Mouse (Mus musculus) bone marrow, adult 2 months (tissue): Measurements from ENCODE around the gene Rabgap1. TPM values are rescaled to one million over a fixed set of nuclear protein-coding genes. Genes with fewer than 3 reads are reported as not detected.

Source experiments
- H3K27ac ChIP-seq: fragments of 200-500 bp; 2 replicates; pipeline ENCODE4 v1.5.1; 2012; ENCODE audit warnings: low read depth, mild to moderate bottlenecking, control low read depth, inconsistent platforms, low read length; ENCODE audit not compliant: control insufficient read depth, poor library complexity, insufficient read depth
- H3K4me1 ChIP-seq: fragments of 200-500 bp; 2 replicates; pipeline ENCODE4 v1.6.1; 2011; ENCODE audit warnings: low read length; ENCODE audit not compliant: control insufficient read depth, insufficient read depth
- H3K4me3 ChIP-seq: fragments of 200-500 bp; replicated peaks from 2 replicates; pipeline ENCODE3; 2011; ENCODE audit warnings: mild to moderate bottlenecking, low read depth, low read length, control low read depth; ENCODE audit not compliant: control insufficient read depth
- CTCF ChIP-seq: fragments of 200-500 bp; IDR thresholded peaks from 2 replicates; pipeline ENCODE4 v1.5.1; 2011; ENCODE audit warnings: low read length, control low read depth; ENCODE audit not compliant: control insufficient read depth, insufficient read depth
- POLR2A ChIP-seq: fragments of 200-500 bp; IDR thresholded peaks from 2 replicates; pipeline ENCODE4 v1.6.1; 2011; ENCODE audit warnings: low read depth, mild to moderate bottlenecking, control low read depth, low read length, borderline replicate concordance; ENCODE audit not compliant: control insufficient read depth
- WGBS: fragments of 180-500 bp; shearing (Covaris S2); methylation state at CpG from one replicate; pipeline ENCODE4 v1.1.7; 2018; 5-methylcytosine and 5-hydroxymethylcytosine counted together
- polyA plus RNA-seq: library from polyadenylated mRNA; stranded (reverse); fragments of >200 nt; gene quantifications from 2 replicates; pipeline ENCODE4 v1.2.4, GENCODE M21; 2011; ENCODE audit warnings: low replicate concordance; ENCODE audit not compliant: missing spikeins, insufficient read depth, insufficient read length

The Rabgap1 gene
- 11.2 and 18.0 TPM in 2 replicates for polyA plus RNA-seq

- Histone ChIP-seq H3K4me1 (no peaks in the 10 kb centered on the region; the same call in 1 of the 2 replicates), H3K27ac (peak within 1 kb of the TSS; percentile 60), H3K4me3 (peak within 1 kb of the TSS; percentile 92)
- TF ChIP-seq CTCF, result no peak
- TF ChIP-seq POLR2A, result no peak; the same call in 1 of the 2 replicates
- WGBS, result under 1% methylated on average over 51 of the region's 51 CpGs
Observed at GRCm38 (mm10) chr2:37442611-37443591, at the start of gene Rabgap1, which contains the start of the genes Zbtb26 and Zbtb6. Gene Rabgap1, plus strand, starts transcription at chr2:37443279. Gene Zbtb26, minus strand, starts transcription at chr2:37443135. Gene Zbtb6, minus strand, starts transcription at chr2:37443171.

GRCm38 (mm10) chr2:37395539-37395938, 47.5 kb upstream of the Rabgap1 start:
- Histone ChIP-seq H3K4me3 (no peak overlapping the region), H3K27ac (no peak overlapping the region), H3K4me1 (no peaks in the 10 kb centered on the region)
- 9% methylated on average over 1 of the region's 1 CpGs for WGBS
- TF ChIP-seq POLR2A (no peak), CTCF (no peak)

GRCm38 (mm10) chr2:37421903-37422302, 21.2 kb upstream of the Rabgap1 start:
- H3K4me3 ChIP-seq, result peak overlapping the region; percentile 61
- WGBS, result 7% methylated on average over 3 of the region's 3 CpGs
- no peaks in the 10 kb centered on the region for H3K4me1 ChIP-seq
- TF ChIP-seq POLR2A (no peak), CTCF (no peak)
- peak overlapping the region; percentile 92; the same call in 1 of the 2 replicates for H3K27ac ChIP-seq

- no peak; the same call in 1 of the 2 replicates for TF ChIP-seq CTCF
- TF ChIP-seq POLR2A, result peak; percentile 93
- WGBS, result under 1% methylated on average over 74 of the region's 75 CpGs
Observed at GRCm38 (mm10) chr2:37422306-37423304, 20.5 kb upstream of the Rabgap1 start, which contains the start of gene Rc3h2. Gene Rc3h2, minus strand, starts transcription at chr2:37422903.

GRCm38 (mm10) chr2:37423671-37424070, 19.4 kb upstream of the Rabgap1 start:
- no peaks in the 10 kb centered on the region for H3K4me1 ChIP-seq
- H3K4me3 ChIP-seq, result no peak overlapping the region
- TF ChIP-seq CTCF (no peak), POLR2A (no peak)
- WGBS, result 26% methylated on average over 3 of the region's 3 CpGs
- no peak overlapping the region for H3K27ac ChIP-seq

More at GRCm38 (mm10) chr2:37422306-37423304, 20.5 kb upstream of the Rabgap1 start, which contains the start of gene Rc3h2:
- no peaks in the 10 kb centered on the region for H3K4me1 ChIP-seq
- peak within 1 kb of the TSS; percentile 92 for H3K27ac ChIP-seq
- H3K4me3 ChIP-seq, result peak within 1 kb of the TSS; percentile 61

GRCm38 (mm10) chr2:37430593-37431464, 12.2 kb upstream of the Rabgap1 start:
- Histone ChIP-seq H3K4me1 (no peaks in the 10 kb centered on the region), H3K27ac (peak overlapping the region; percentile 41), H3K4me3 (peak overlapping the region; percentile 68)
- under 1% methylated on average over 38 of the region's 38 CpGs for WGBS
- TF ChIP-seq CTCF, result no peak
- 0 out of 2 replicates have a peak, but pooled peaks have one; percentile 8 for TF ChIP-seq POLR2A

- WGBS, result 40% methylated on average over 7 of the region's 7 CpGs
- no peak for TF ChIP-seq POLR2A
- no peak for TF ChIP-seq CTCF
- H3K27ac ChIP-seq, result no peak overlapping the region
- no peak overlapping the region for H3K4me3 ChIP-seq
- no peaks in the 10 kb centered on the region for H3K4me1 ChIP-seq
Observed at GRCm38 (mm10) chr2:37431609-37432008, 11.5 kb upstream of the Rabgap1 start.
